Mouse (Mus musculus): ENCODE measurements around the gene Prim2.
"Not testable (repeated sequence)": the region's sequence is repeated elsewhere in the genome, so short reads cannot be mapped to it uniquely, and the experiment has no call there.

Prim2 gene

DNA sequence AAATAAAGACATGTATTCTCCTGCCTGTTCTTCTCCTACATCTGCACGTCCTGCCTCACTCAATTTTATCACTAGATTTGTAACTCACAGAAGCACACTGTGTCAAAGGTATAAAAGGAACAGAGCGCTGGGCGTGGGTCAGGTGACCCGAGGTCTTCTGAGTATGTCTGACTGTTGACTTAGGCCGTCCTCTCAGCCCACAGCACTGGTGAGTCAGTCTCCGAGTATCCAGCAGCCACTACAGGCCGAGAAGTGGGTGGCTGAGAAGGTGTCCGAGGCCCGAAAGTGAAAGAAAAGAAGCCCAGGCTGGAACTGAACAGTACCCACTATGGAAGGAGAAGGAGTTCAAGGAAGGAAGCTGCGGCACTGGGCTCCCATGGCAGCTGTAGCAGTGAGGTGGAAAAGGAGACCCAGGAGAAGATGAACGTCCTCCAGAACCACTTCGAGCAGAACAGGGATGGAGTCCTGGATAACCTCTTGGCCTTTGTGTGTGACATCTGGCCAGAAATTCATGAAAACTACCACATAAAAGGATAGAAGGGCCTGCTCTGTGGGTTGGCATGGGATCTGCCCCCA lies 11.9 kb downstream of the Prim2 start:
- DNase-seq (ENCODE audit: extremely low read depth, insufficient read length, low spot score): peak; percentile 73

DNA sequence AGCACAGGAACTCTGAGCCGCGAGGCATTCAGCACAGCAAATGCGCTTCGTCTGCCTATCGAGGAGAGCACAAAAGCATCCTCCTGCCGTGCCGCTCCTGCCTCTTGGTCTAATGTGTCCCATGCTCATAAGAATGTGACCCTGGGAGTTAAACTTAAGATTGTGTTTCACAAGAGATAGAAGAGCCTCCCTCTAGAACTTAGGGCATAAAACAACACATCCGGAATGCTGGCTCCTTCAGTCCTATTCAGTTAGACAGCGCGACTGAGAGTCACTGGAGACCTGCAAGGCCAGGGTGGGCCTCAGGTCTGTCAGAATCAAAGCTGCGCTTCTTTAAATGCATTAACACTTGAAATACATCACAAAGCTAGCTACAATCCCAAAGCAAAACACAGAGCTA lies 18.7 kb downstream of the Prim2 start:
- no peak for DNase-seq (ENCODE audit: extremely low read depth, insufficient read length, low spot score)

DNA sequence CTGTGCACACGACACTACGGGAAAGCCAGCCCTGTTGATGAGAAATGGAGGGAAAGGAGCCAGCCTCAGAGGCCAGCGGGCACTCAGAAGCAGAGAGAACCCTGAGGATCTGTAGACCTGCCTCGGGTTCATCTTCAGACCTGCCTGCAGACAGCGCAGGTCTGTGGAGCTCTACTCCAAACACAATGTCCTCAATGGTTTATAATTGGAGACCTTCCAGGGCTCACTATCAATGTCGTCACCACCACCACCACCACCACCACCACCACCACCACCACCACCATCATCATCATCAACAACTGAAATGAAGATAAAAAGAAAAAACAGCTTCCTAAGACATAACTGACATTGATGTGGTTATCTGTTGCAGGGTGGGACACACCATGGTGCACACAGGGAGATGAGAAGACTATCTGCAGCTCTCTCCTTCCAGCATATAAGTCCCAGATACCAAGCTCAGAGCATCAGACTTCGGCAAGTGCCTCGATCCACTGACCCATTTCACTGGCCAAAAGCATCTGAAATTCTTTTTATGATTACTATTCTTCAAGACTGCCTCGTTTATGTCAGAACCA lies 20.0 kb downstream of the Prim2 start:
- DNase-seq (ENCODE audit: extremely low read depth, insufficient read length, low spot score): no peak

DNA sequence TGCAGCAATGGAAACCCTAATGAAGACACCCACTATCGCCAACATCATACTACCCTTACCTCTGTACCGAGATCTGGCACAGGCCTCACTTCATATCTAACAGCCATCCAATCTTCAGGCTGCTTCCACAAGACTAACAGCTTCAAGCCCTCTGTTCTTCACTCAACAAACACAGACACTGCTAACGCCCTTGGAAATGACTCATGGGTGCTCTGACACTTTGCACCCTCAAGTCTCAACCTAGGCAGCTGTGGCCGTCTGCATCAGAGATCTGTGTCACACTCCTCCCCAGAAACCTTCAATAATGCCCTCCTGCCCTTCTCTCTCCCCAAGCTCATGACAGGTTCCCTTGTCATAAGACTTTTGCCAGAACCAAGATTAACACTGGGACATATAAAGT lies 20.6 kb downstream of the Prim2 start:
- DNase-seq (ENCODE audit: extremely low read depth, insufficient read length, low spot score): no peak

DNA sequence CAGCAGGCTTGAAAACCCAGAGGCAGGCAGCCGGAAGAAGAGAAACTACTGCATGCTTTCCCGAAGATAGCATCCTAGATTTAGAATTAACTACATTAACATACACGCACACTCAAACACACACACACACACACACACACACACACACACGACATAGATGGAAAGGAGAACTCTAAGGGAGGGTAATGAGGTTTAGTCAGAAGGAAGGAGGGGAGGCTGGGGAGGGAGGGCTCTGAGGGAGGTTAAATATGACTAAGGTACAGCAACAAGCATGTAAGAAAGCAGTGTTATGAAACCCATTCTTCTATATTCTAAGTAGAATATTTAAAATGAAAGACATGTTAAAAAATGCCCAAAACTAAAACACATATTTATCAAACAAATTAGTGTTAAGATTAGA lies 21.9 kb downstream of the Prim2 start:
- DNase-seq (ENCODE audit: extremely low read depth, insufficient read length, low spot score): no peak

DNA sequence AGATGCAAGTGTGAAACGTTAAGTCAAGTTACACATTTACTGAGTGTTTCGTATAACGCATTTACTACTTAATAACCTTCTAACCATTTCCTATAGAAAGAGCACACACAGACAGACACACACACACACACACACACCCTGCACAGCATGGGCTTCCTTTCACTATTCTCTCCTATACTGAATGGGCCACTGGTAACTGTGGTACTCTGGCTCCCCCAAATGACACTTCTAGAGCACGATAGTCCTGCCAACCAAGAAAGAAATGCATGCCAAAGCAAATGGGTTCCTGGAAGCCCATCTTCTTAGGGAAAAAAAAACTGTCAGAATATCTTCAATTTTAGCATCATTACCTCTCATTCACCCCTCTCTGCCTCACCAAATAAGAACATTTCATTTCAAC lies 22.4 kb downstream of the Prim2 start:
- DNase-seq (ENCODE audit: extremely low read depth, insufficient read length, low spot score): no peak

DNA sequence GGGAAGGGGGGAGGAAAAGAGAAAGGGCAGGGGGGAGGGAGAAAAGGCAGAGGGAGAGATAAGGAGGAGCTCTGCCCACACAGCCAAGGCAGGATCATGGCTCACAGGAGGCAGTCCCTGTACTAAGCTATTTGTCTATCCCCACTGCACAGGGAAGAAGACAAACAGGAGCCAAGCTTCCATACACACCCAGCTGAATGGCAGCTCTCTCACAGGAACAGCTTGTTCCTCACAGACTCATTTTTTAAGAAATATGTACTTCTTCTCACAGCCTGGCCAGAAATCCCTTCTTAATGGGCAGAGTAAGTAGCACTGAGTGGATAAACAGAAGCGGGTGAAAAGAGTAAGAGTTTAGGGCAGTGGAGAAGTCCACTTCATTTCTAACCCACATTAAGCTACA lies 23.9 kb downstream of the Prim2 start:
- DNase-seq (ENCODE audit: extremely low read depth, insufficient read length, low spot score): no peak

DNA sequence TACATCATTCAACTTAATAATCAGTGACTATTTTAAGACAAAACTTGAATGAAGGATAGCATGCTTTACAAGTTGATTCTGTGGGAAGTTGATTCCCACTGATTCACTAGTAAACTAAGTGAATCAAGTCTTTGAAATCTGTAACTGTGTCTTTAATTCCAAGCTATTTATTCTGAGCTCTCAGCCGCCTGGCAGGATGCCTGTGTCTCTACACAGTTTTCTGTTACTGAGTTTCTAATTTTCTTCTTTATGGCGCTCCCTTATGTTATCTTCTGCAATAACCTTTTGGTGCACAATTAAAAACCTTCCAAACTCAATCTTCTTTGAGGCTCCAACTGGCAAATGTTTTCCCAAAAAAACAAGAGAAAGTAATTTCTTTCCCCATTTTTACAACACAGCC lies 28.5 kb downstream of the Prim2 start:
- DNase-seq (ENCODE audit: extremely low read depth, insufficient read length, low spot score): no peak

DNA sequence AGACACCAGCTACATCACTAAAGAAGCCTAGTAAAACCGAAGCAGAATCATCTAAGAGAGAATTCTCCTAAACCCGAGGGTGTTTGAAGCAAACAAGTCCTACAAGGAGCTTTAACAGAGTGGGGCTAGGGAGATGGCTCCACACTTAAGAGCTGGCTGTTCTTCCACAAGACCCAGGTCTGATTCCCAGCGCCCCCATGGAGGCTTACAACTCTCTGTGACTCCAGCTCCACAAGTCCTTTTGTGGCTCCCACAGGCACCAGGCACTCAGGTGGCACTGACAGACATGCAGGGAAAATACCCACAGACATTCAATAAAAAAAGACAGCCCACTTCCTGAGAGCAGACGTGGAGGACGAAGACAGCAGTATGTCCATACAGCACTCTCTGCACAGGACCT lies 29.5 kb downstream of the Prim2 start:
- DNase-seq (ENCODE audit: extremely low read depth, insufficient read length, low spot score): no peak

DNA sequence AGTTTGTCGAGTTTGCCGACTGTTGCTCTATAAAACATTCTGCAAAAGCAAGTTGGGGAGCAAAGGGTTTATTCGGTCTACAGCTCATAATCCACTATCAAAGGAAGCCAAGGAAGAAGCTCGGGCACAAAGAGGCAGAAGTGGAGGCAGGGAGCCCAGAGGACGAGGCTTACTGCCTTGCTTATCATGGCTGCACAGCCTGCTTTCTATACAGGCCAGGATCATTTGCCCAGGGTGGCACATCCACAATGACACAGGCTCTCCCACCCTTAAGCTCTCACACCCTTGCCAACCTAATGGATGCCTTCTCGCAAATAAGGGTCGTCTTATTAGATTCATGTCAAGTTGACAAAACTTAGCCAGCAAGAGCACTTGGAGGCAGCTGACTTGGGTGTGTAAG lies 30.4 kb downstream of the Prim2 start:
- no peak for DNase-seq (ENCODE audit: extremely low read depth, insufficient read length, low spot score)

DNA sequence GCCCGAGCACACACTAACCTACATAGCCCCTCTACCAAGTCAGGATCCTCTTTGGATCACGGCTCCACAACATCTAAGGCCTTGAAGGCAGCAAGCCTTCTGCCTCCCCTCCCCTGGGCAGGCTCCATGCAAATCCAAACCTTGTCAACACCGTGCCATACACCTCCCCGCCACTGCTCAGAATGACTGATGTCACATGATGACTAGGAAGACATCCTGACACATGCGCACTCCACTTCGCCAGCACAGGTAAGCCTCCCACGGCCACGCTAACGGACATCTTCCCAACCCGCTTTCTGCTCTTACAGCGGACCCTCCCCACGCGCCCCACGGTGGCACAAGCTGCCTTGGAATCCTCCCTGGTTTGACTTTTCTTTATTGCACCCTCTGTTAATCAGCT lies 31.8 kb downstream of the Prim2 start:
- DNase-seq (ENCODE audit: extremely low read depth, insufficient read length, low spot score): no peak

DNA sequence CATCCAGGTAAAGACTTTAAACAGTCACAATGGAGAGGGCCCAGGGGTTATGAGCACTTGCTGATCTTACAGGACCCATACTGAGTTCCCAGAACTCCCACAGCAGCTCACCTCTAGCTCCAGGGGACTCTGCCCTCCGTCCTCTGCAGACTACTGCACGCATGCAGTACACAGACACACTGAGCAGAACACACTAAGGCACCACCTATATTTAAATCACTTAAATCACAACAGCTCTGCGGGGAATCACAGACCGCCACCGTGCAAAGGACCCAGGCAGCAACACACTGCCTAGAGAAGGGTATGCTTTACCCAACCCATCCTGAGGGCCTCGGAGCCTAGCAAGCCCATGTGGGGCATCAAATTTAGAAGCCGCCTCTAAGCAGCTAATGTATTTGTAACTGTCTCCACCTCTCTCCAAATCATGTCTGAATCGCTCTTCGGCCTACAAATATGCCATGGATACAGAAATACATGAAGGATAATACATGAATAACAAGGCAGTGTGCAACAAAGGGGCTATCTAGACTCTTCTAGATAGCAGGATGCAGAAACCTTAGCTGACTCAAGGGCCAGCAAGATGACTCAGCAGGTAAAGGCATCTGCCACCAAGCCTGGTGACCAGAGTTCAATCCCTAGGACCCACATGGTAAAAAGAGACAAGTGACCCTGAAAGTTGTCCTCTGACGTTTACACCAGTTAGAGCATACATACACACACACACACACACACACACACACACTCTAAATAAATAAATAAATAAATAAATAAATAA lies 33.0 kb downstream of the Prim2 start:
- no peak for DNase-seq (ENCODE audit: extremely low read depth, insufficient read length, low spot score)

DNA sequence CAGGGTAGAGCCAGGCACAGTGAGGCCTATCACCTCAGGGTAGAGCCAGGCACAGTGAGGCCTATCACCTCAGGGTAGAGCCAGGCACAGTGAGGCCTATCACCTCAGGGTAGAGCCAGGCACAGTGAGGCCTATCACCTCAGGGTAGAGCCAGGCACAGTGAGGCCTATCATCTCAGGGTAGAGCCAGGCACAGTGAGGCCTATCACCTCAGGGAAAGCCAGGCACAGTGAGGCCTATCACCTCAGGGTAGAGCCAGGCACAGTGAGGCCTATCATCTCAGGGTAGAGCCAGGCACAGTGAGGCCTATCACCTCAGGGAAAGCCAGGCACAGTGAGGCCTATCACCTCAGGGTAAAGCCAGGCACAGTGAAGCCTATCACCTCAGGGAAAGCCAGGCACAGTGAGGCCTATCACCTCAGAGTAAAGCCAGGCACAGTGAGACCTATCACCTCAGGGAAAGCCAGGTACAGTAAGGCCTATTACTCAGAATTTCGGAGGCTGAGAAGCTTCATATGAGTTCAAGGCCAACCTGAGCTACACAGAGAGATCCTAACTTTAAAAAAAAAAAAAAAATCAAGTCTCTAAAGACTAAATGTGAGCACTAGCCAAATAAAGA lies 38.5 kb downstream of the Prim2 start:
- DNase-seq (ENCODE audit: extremely low read depth, insufficient read length, low spot score): not testable (repeated sequence)

DNA sequence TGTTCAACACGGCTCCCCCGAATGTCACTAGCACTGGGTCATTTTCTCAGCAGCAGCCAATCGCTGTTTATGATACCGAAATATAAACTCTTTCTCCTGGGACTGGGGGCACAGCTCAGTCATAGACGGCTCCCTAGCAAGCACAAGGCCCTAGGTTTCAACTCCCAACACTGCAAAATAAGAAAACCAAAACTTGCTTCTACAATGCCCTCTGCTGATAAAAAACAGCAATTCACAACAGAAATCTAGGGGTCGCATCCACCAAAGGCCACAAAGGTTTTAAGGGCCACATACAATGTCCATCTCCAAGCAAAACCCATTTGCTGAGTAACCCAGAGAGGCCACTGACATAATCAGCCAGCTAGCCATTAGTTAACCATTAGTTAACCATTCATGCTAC lies 41.8 kb downstream of the Prim2 start:
- no peak for DNase-seq (ENCODE audit: extremely low read depth, insufficient read length, low spot score)

DNA sequence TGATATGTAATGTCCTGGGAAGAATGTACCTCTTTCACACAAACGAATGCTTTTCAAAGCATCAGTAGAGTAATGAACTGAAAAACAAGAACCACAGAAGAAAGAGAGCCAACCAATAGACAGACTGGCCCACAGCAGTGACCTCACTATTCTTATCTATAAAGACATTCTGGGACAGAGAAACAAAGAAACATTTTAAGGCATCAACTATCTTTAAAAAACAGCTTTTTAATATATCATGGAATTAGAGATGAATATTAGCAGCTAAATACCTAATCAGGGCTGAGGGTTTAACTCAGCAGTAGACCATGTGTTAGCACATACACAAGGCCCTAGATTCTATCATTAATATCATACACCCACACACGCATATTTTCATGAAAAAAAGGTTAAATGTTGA lies 42.5 kb downstream of the Prim2 start:
- no peak for DNase-seq (ENCODE audit: extremely low read depth, insufficient read length, low spot score)

DNA sequence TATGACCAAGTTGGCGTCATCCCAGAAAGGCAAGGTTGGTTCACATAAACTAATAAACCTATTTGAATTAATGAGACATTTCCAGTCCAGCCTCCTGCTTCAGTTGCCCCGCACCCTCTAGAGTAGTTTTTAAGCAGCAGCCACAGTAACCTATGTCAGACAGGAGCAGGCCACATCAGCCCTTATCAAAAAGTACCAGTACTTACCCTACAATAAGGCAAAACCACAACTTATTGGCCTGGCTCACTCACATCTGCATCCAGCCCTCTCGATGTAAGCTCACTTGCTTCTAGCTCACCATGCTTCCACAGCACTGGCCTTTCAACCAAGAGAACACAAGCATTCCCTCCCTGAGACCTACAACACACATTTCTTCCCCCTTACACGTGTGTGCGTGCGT lies 44.7 kb downstream of the Prim2 start:
- DNase-seq (ENCODE audit: extremely low read depth, insufficient read length, low spot score): no peak

DNA sequence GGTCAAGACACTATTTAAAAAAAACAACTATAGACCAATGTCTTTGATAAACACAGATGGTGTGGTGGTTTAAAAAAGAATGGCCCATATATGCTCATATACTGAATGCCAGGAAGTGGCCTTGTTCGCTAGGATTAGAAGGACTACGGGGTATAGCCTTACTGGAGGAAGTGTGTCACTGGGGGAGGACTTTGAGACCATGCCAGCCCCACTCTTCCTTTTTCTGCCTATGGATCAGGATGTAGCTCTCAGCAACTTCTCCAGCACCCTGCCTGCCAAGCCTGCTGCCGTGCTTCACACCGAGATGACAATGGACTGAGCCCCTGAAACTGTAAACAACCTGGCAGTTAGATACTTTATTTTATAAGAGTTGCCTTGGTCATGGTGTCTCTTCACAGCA lies 45.2 kb downstream of the Prim2 start:
- DNase-seq (ENCODE audit: extremely low read depth, insufficient read length, low spot score): no peak

DNA sequence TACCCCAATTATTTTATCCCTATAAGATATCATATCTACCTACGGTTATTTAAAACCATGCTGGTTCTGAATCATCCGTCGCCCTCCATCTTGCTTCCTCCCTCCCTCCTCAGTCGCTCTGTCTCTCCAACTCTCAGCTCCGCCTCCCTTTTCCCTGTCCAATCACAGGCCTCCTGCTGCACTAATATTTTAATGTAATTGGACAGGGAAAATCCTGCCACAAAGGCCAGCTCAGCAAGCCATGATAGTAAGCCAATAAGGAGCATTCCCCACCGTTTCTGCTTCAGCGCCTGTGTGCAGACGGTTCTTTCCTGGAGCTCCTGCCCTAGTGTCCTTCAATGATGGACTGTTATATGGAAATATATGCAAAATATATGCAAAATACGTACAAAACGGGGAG lies 47.8 kb downstream of the Prim2 start:
- DNase-seq (ENCODE audit: extremely low read depth, insufficient read length, low spot score): no peak

DNA sequence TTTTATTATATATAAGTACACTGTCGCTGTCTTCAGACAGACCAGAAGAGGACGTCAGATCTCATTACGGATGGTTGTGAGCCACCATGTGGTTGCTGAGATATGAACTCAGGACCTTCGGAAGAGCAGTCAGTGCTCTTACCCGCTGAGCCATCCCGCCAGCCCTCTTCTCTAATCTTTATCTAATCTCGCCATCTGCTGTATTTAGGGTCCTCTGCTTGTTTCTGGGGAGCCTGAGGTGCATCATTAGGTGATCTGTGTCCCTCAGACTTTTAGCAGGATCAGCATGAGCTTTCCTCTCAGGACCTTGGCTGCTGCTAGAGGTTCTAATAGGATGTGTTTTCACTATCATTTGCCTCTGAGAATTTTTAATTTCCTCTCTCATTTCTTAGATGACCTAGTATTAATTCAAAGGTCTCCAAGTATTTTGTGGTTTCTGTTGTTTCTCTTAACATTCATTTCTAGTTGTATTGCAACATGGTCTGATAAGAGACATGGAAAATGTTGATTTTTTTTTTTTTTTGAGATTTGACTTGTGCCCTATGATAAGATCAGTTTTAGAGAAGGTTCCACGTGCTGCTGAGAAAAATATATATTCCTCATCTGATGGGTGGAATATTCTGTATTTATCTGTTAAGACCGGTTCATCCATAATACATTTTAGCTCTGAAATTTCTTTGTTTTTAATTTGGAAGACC lies 49.4 kb downstream of the Prim2 start:
- no peak for DNase-seq (ENCODE audit: extremely low read depth, insufficient read length, low spot score)

DNA sequence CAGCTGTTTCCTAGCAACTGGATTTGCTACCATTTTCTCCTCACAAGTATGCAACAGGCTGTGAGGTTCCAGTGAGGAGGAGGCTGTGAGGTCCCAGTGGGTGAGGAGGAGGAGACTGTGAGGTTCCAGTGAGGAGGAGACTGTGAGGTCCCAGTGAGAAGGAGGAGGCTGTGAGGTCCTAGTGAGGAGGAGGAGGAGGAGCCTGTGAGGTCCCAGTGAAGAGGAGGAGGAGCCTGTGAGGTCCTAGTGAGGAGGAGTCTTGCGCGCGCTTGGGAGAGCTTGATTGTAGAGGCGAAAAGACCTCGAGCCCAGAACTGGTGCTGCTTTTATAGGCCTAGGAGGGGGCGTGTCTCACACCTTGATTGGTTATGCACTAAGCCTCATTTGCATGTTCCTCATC lies 53.0 kb downstream of the Prim2 start:
- not testable (repeated sequence) for DNase-seq (ENCODE audit: extremely low read depth, insufficient read length, low spot score)

DNA sequence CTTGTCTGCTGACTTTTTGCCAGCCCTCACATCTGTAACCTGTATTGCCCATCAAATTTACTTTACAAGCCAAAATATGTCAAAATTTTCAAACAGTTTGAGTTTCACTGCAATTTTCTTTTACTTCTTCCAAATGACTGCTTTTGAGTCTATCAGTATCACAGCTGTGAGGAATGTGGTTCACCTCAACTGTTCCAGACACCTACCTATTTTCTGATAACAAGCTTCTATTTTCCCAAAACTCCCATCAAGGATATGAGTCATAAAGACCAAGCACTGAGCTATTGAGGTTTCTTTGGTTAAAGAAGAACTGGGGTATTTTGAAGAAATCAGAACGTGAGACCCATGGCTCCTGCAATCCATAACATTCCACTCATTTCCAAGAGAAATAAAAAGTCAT lies 57.5 kb downstream of the Prim2 start:
- no peak for DNase-seq (ENCODE audit: extremely low read depth, insufficient read length, low spot score)

All from 3134 (cell line).